Mouse (Mus musculus): ENCODE data around the gene Raph1. TPM values are rescaled to one million over a fixed set of nuclear protein-coding genes. Genes with fewer than 3 reads are reported as not detected.
A peak's percentile ranks its signal among the peaks of the same experiment; 100 is the strongest.

Raph1 gene
- polyA plus RNA-seq, 1 experiment from 2014 or later, result 38.6 TPM

DNA sequence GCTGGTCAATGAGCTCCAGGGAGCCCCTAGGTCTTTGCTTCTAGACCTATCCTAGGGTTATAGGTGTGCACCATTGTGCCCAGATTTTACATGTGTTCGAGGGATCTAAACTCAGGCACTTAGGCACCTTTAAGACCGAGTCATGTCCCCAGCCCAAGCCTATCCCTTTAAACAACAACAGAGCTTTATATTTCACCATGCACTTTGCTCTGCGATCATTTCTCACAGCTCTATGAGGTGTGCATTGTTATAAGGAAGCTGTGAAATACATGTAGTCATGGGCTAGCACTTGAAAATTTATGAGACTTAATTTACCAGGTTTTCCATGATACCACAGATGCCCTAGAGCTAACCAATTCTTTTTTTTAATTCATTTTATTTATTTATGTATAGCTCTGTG, 33.0 kb upstream of the Raph1 start:
- H3K4me1 ChIP-seq (ENCODE audit: control insufficient read depth, insufficient read depth, low read length), result no peaks in the 10 kb centered on the region
- no peak overlapping the region for H3K9ac ChIP-seq (replicated peaks; ENCODE audit: low read depth, low read length)
- H3K27me3 ChIP-seq (ENCODE audit: control insufficient read depth, insufficient read depth, low read length), result no peaks in the 10 kb centered on the region
- H3K36me3 ChIP-seq (ENCODE audit: control insufficient read depth, insufficient read depth, low read length), result no peaks in the 10 kb centered on the region
- 86% methylated on average over 3 of the region's 3 CpGs for WGBS
- H3K4me2 ChIP-seq (replicated peaks; ENCODE audit: low read depth, low read length), result no peak overlapping the region
- H3K27ac ChIP-seq (ENCODE audit: low read length), result no peak overlapping the region
- no peak overlapping the region for H3K4me3 ChIP-seq (ENCODE audit: low read depth, low read length)
- no peak for ATAC-seq (ENCODE audit: insufficient number of reproducible peaks, insufficient read depth, low FRiP score, low read depth)
- H3K9me3 ChIP-seq (ENCODE audit: control insufficient read depth, low read depth, low read length), result no peaks in the 10 kb centered on the region

DNA sequence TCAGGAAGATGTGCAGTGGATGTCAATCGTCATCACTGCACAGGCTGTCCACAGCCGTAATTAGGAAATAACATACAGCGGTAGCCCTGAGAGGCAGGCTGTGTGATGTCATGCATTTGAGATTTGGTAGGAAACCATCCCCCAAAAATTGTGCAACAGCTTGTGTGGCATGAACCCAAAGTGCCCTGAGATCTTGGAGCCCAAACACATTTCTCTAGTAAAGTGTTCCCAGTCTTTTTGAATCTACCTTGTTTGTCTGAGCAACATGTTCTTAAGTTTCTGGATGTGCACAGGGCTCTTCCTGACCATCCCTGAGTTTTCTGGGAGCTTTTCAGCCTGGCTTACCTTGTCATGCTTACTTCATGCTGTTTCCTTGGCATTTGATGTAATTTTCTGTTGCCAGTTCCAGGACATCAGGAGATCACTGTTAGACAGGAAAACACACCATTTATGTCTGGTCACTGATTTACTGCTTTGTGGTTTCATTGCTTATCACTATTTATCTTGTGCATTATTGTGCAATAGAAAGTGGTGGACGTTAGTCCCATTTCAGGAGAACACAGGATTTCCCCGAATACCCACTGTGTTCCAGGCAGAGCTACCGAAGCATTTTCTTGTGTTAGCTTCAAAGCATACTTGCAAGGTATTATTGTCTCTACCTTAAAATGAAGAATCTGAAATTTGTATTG, 32.3 kb upstream of the Raph1 start:
- no peak overlapping the region for H3K27ac ChIP-seq (ENCODE audit: low read length)
- H3K9me3 ChIP-seq (ENCODE audit: control insufficient read depth, low read depth, low read length), result no peaks in the 10 kb centered on the region
- no peaks in the 10 kb centered on the region for H3K4me1 ChIP-seq (ENCODE audit: control insufficient read depth, insufficient read depth, low read length)
- H3K4me2 ChIP-seq (replicated peaks; ENCODE audit: low read depth, low read length), result no peak overlapping the region
- H3K9ac ChIP-seq (replicated peaks; ENCODE audit: low read depth, low read length), result no peak overlapping the region
- no peaks in the 10 kb centered on the region for H3K27me3 ChIP-seq (ENCODE audit: control insufficient read depth, insufficient read depth, low read length)
- WGBS, result 84% methylated on average over 6 of the region's 6 CpGs
- H3K36me3 ChIP-seq (ENCODE audit: control insufficient read depth, insufficient read depth, low read length), result no peaks in the 10 kb centered on the region
- no peak for ATAC-seq (ENCODE audit: insufficient number of reproducible peaks, insufficient read depth, low FRiP score, low read depth)
- no peak overlapping the region for H3K4me3 ChIP-seq (ENCODE audit: low read depth, low read length)

- H3K9me3 ChIP-seq (ENCODE audit: control insufficient read depth, low read depth, low read length), result no peaks in the 10 kb centered on the region
- H3K4me2 ChIP-seq (replicated peaks; ENCODE audit: low read depth, low read length), result no peak overlapping the region
- H3K4me3 ChIP-seq (ENCODE audit: low read depth, low read length), result no peak overlapping the region
- WGBS, result 55% methylated on average over 11 of the region's 11 CpGs
- no peak for ATAC-seq (ENCODE audit: insufficient number of reproducible peaks, insufficient read depth, low FRiP score, low read depth)
- no peaks in the 10 kb centered on the region for H3K36me3 ChIP-seq (ENCODE audit: control insufficient read depth, insufficient read depth, low read length)
- no peaks in the 10 kb centered on the region for H3K4me1 ChIP-seq (ENCODE audit: control insufficient read depth, insufficient read depth, low read length)
- no peak overlapping the region for H3K9ac ChIP-seq (replicated peaks; ENCODE audit: low read depth, low read length)
- no peaks in the 10 kb centered on the region for H3K27me3 ChIP-seq (ENCODE audit: control insufficient read depth, insufficient read depth, low read length)
- peak overlapping the region; percentile 21; the same call in 1 of the 2 replicates for H3K27ac ChIP-seq (ENCODE audit: low read length)
Observed at GRCm38 (mm10) chr1:60596386-60597320, 29.7 kb upstream of the Raph1 start.

DNA sequence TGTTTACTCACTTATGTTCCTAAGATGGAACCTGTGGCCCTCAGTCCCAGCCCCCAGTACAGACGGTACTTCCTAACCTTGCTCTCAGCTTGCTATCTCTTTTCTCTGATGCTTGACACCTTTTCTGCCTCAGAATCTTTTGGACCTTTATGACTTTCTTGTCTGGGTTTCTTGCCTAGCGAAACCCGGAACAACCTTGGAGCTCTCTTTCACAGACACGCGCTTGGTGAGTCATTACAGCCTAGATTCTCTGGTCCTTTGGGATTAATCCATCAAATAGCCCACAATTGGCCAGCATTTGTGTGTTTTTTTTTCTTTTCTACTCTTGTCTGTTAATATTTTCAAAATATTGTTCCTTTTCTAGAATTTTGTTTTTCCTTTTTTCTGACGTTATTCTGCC, 26.2 kb upstream of the Raph1 start:
- no peaks in the 10 kb centered on the region for H3K27me3 ChIP-seq (ENCODE audit: control insufficient read depth, insufficient read depth, low read length)
- no peak for ATAC-seq (ENCODE audit: insufficient number of reproducible peaks, insufficient read depth, low FRiP score, low read depth)
- H3K9ac ChIP-seq (replicated peaks; ENCODE audit: low read depth, low read length), result no peak overlapping the region
- no peak overlapping the region for H3K4me2 ChIP-seq (replicated peaks; ENCODE audit: low read depth, low read length)
- no peaks in the 10 kb centered on the region for H3K36me3 ChIP-seq (ENCODE audit: control insufficient read depth, insufficient read depth, low read length)
- no peak overlapping the region for H3K27ac ChIP-seq (ENCODE audit: low read length)
- no peak overlapping the region for H3K4me3 ChIP-seq (ENCODE audit: low read depth, low read length)
- no peaks in the 10 kb centered on the region for H3K4me1 ChIP-seq (ENCODE audit: control insufficient read depth, insufficient read depth, low read length)
- no peaks in the 10 kb centered on the region for H3K9me3 ChIP-seq (ENCODE audit: control insufficient read depth, low read depth, low read length)
- WGBS, result 95% methylated on average over 6 of the region's 6 CpGs

DNA sequence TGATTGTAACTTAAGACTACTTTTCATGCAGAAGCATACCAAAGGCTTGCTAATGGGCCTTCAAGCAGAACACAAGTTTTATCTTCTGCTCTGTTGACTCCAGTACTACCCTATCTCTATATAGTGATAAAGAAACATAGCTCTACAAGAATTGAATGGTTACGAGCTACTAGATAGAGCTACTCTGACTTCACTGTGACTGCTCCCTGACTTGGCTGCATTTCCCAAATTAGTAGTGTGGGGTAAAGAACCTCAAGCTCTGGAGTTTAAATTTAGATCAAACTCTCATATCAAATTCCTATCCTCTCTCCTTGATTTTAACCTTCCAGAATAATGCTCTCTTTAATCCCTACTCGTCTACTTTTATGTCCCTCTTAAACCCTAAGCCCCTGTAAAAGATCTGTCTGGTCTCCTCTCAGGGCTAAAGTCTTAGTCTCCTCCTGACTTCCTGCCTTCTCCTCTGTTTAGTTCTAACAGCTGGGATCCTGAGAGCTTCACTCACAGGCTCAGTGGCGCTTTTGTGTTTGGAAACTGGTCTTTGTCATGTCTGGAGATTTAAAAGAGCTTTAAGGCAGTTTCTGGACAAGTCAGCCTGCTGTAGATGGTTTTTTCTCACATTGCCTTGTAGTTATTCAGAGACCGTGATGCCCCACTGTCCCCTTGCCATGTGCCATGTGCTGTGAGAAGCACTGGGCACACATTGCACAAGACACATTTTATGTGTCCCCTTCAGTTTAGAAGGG, 22.2 kb upstream of the Raph1 start:
- Histone ChIP-seq H3K9ac (replicated peaks; ENCODE audit: low read depth, low read length) (no peak overlapping the region), H3K27me3 (ENCODE audit: control insufficient read depth, insufficient read depth, low read length) (no peaks in the 10 kb centered on the region), H3K9me3 (ENCODE audit: control insufficient read depth, low read depth, low read length) (peaks cover 5% of the 10 kb centered on the region; the same call in 1 of the 2 replicates), H3K4me1 (ENCODE audit: control insufficient read depth, insufficient read depth, low read length) (no peaks in the 10 kb centered on the region), H3K27ac (ENCODE audit: low read length) (peak overlapping the region; percentile 63; the same call in 1 of the 2 replicates), H3K4me2 (replicated peaks; ENCODE audit: low read depth, low read length) (no peak overlapping the region), H3K36me3 (ENCODE audit: control insufficient read depth, insufficient read depth, low read length) (no peaks in the 10 kb centered on the region), H3K4me3 (ENCODE audit: low read depth, low read length) (no peak overlapping the region)
- ATAC-seq (ENCODE audit: insufficient number of reproducible peaks, insufficient read depth, low FRiP score, low read depth), result no peak
- whole genome bisulfite sequencing, result 44% methylated on average over 4 of the region's 4 CpGs

DNA sequence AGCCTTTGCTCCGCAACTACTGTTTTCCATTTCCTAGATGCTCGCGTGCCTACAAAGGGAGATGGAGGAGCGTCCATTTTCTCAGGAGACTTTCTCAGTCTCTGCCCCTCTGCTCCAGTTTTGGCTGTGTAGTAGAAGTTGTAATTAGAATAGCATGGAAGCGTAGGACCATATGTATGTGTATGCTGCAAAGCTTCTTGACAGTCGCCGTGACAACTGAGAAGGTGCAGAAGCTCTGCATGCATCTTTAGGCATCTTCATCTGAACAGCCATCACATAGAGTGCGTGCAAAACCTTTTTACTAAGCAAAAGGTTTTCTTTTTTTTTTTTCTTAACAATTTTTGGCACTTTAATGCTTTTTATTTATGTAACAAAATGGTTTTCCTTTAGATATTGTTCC, 14.1 kb upstream of the Raph1 start:
- H3K4me1 ChIP-seq (ENCODE audit: control insufficient read depth, insufficient read depth, low read length), result no peaks in the 10 kb centered on the region
- no peaks in the 10 kb centered on the region; the same call in 1 of the 2 replicates for H3K9me3 ChIP-seq (ENCODE audit: control insufficient read depth, low read depth, low read length)
- no peak overlapping the region for H3K9ac ChIP-seq (replicated peaks; ENCODE audit: low read depth, low read length)
- H3K4me3 ChIP-seq (ENCODE audit: low read depth, low read length), result no peak overlapping the region
- H3K27ac ChIP-seq (ENCODE audit: low read length), result no peak overlapping the region
- no peak for ATAC-seq (ENCODE audit: insufficient number of reproducible peaks, insufficient read depth, low FRiP score, low read depth)
- H3K27me3 ChIP-seq (ENCODE audit: control insufficient read depth, insufficient read depth, low read length), result no peaks in the 10 kb centered on the region
- H3K4me2 ChIP-seq (replicated peaks; ENCODE audit: low read depth, low read length), result no peak overlapping the region
- H3K36me3 ChIP-seq (ENCODE audit: control insufficient read depth, insufficient read depth, low read length), result no peaks in the 10 kb centered on the region
- WGBS, result 90% methylated on average over 8 of the region's 8 CpGs

GRCm38 (mm10) chr1:60579886-60580285, 13.0 kb upstream of the Raph1 start:
- ATAC-seq (ENCODE audit: insufficient number of reproducible peaks, insufficient read depth, low FRiP score, low read depth), result no peak
- WGBS, result 69% methylated on average over 1 of the region's 1 CpGs
- Histone ChIP-seq H3K9ac (replicated peaks; ENCODE audit: low read depth, low read length) (no peak overlapping the region), H3K27me3 (ENCODE audit: control insufficient read depth, insufficient read depth, low read length) (no peaks in the 10 kb centered on the region), H3K4me3 (ENCODE audit: low read depth, low read length) (no peak overlapping the region), H3K27ac (ENCODE audit: low read length) (no peak overlapping the region), H3K9me3 (ENCODE audit: control insufficient read depth, low read depth, low read length) (no peaks in the 10 kb centered on the region), H3K4me2 (replicated peaks; ENCODE audit: low read depth, low read length) (no peak overlapping the region), H3K4me1 (ENCODE audit: control insufficient read depth, insufficient read depth, low read length) (no peaks in the 10 kb centered on the region), H3K36me3 (ENCODE audit: control insufficient read depth, insufficient read depth, low read length) (no peaks in the 10 kb centered on the region)

GRCm38 (mm10) chr1:60572699-60573098, 5.8 kb upstream of the Raph1 start:
- no peak for ATAC-seq (ENCODE audit: insufficient number of reproducible peaks, insufficient read depth, low FRiP score, low read depth)
- 59% methylated on average over 3 of the region's 3 CpGs for WGBS
- Histone ChIP-seq H3K27ac (ENCODE audit: low read length) (no peak overlapping the region), H3K4me3 (ENCODE audit: low read depth, low read length) (no peak overlapping the region), H3K9me3 (ENCODE audit: control insufficient read depth, low read depth, low read length) (no peaks in the 10 kb centered on the region), H3K4me1 (ENCODE audit: control insufficient read depth, insufficient read depth, low read length) (no peaks in the 10 kb centered on the region), H3K9ac (replicated peaks; ENCODE audit: low read depth, low read length) (no peak overlapping the region), H3K27me3 (ENCODE audit: control insufficient read depth, insufficient read depth, low read length) (no peaks in the 10 kb centered on the region), H3K4me2 (replicated peaks; ENCODE audit: low read depth, low read length) (no peak overlapping the region), H3K36me3 (ENCODE audit: control insufficient read depth, insufficient read depth, low read length) (no peaks in the 10 kb centered on the region)
